Mouse (Mus musculus): Measurements from ENCODE around the gene Gm19426.

GRCm38 (mm10) chr2:84762818-84763217, 19.4 kb upstream of the Gm19426 start:
- TF ChIP-seq MAFK (IDR thresholded peaks at IDR 0.05; ENCODE audit: insufficient read depth, low read depth, low read length) (no peak), CHD2 (IDR thresholded peaks at IDR 0.05; ENCODE audit: low read depth, low read length) (no peak), HCFC1 (IDR thresholded peaks at IDR 0.05; ENCODE audit: borderline replicate concordance, insufficient read depth, low read length) (no peak), ZC3H11A (IDR thresholded peaks at IDR 0.05; ENCODE audit: borderline replicate concordance, low read depth, low read length) (no peak), ZNF384 (IDR thresholded peaks at IDR 0.05; ENCODE audit: low read depth, low read length) (no peak)

All from ES-E14 (cell line).